Mouse (Mus musculus) midbrain, embryonic 14.5 days (tissue): ENCODE data around the gene Cog4. TPM values are rescaled to one million over a fixed set of nuclear protein-coding genes. Genes with fewer than 3 reads are reported as not detected.
A peak's percentile ranks its signal among the peaks of the same experiment; 100 is the strongest.
"Not testable (repeated sequence)": the region's sequence is repeated elsewhere in the genome, so short reads cannot be mapped to it uniquely, and the experiment has no call there.

Experiments
- ATAC-seq: fragments of 200-750 bp; cut with Nextera tagmentation; 2 replicates; pipeline ENCODE4 v1.8.0; 2017; ENCODE audit warnings: moderate number of reproducible peaks, moderate library complexity; ENCODE audit not compliant: low FRiP score, low TSS enrichment
- DNase-seq: peaks from one replicate; pipeline ENCODE4 v3.0.0-alpha.2; 2015
- H3K27ac ChIP-seq: fragments of 300-500 bp; sonication (generic); replicated peaks from 2 replicates; pipeline ENCODE4 v1.5.1; 2014; ENCODE audit warnings: mild to moderate bottlenecking, low read depth, low read length, moderate library complexity
- H3K27me3 ChIP-seq: fragments of 300-500 bp; sonication (generic); 2 replicates; pipeline ENCODE4 v1.6.1; 2014; ENCODE audit warnings: low read length, control low read depth, mixed read lengths; ENCODE audit not compliant: control insufficient read depth, insufficient read depth
- H3K36me3 ChIP-seq: fragments of 300-500 bp; sonication (generic); 2 replicates; pipeline ENCODE4 v1.6.1; 2014; ENCODE audit warnings: low read length, control low read depth; ENCODE audit not compliant: control insufficient read depth, insufficient read depth
- H3K4me1 ChIP-seq: fragments of 300-500 bp; sonication (generic); 2 replicates; pipeline ENCODE4 v1.6.1; 2014; ENCODE audit warnings: mild to moderate bottlenecking, antibody characterized with exemption, low read length, control low read depth; ENCODE audit not compliant: control insufficient read depth, insufficient read depth
- H3K4me2 ChIP-seq: fragments of 300-500 bp; sonication (generic); 2 replicates; pipeline ENCODE4 v1.6.1; 2014; ENCODE audit warnings: mild to moderate bottlenecking, low read length, moderate library complexity
- H3K4me3 ChIP-seq: fragments of 300-500 bp; sonication (generic); replicated peaks from 2 replicates; pipeline ENCODE4 v1.5.1; 2014; ENCODE audit warnings: low read depth, low read length
- H3K9ac ChIP-seq: fragments of 300-500 bp; sonication (generic); replicated peaks from 2 replicates; pipeline ENCODE4 v1.6.1; 2014; ENCODE audit warnings: mild to moderate bottlenecking, low read length, moderate library complexity
- H3K9me3 ChIP-seq: fragments of 300-500 bp; sonication (generic); 2 replicates; pipeline ENCODE4 v1.6.1; 2016; ENCODE audit warnings: low read length, control low read depth, mixed read lengths; ENCODE audit not compliant: control insufficient read depth
- WGBS: fragments of 180-500 bp; shearing (Covaris S2); extraction: QIAGEN DNeasy Blood & Tissue Kit; methylation state at CpG from one replicate; pipeline ENCODE4 v1.1.7; 2014; 5-methylcytosine and 5-hydroxymethylcytosine counted together
- polyA plus RNA-seq: library from polyadenylated mRNA; unstranded; fragments of >200 nt; fragmentation: Nextera tagmentation; extraction: Ambion mirVana; gene quantifications from 2 replicates; pipeline ENCODE4 v1.2.1, GENCODE M21; 2014

Gene Cog4
- polyA plus RNA-seq, 1 experiment from 2014 or later: 70.0 TPM

DNA sequence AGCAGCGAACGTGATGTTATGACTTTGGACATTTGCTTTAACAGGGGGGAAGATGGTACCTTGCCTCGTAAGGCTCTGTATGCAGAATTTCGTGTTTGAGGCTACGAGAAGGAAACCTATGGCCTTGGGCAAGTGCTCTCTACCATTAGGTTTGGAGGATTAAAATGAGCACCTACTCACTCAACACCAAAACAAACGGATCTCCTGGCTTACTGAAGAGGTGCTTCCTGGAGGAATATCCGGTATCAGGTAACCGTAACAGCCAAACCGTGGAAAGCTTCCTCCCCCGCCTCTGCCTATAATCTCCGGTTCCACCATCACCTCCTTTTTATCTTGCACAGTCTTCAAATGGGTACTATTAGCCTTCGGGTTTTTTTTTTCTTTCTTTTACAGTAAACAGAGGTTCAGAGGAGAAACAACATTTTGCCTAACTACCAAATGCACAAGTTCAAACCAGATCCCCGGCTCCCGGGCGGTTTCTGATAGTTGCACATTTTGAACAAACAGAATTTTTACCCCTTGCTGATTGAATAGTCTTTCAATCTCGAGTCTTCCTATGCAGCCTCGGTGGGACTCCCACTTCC lies 487 bp upstream of the Cog4 start:
- Histone ChIP-seq H3K9me3 (no peaks in the 10 kb centered on the region), H3K4me2 (peak overlapping the region; percentile 65), H3K36me3 (peaks cover 50% of the 10 kb centered on the region), H3K4me3 (peak overlapping the region; percentile 97), H3K27ac (peak overlapping the region; percentile 89; the same call in 1 of the 2 replicates), H3K4me1 (peaks cover 17% of the 10 kb centered on the region), H3K27me3 (no peaks in the 10 kb centered on the region), H3K9ac (peak overlapping the region; percentile 92)
- WGBS: 11% methylated on average over 17 of the region's 17 CpGs
- DNase-seq (peak; percentile 4), ATAC-seq (no peak)

DNA sequence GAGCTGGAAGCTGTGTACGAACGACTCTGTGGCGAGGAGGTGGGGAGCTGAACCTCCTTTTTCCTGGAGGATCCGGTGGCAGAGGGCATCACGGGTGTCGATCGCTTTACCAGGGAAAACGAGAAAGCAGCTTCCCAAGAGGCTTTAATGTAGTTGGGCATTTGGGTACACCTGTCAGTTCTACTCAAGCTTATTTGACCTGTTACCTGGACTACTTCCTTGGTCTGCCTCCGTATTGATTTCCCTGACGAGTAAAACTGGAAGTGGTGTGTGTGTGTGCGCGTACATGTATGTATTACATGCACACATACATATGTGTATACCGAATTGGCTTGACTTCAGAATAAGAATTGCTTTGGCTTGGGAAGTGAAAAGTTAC lies 760 bp downstream of the Cog4 start:
- H3K9me3 ChIP-seq: no peaks in the 10 kb centered on the region
- H3K9ac ChIP-seq: peak overlapping the region; percentile 79
- peaks cover 52% of the 10 kb centered on the region for H3K36me3 ChIP-seq
- peak overlapping the region; percentile 97 for H3K4me3 ChIP-seq
- peaks cover 17% of the 10 kb centered on the region for H3K4me1 ChIP-seq
- ATAC-seq (no peak), DNase-seq (no peak)
- H3K27me3 ChIP-seq: no peaks in the 10 kb centered on the region
- peak overlapping the region; percentile 65 for H3K4me2 ChIP-seq
- 1% methylated on average over 13 of the region's 13 CpGs for WGBS
- H3K27ac ChIP-seq: peak overlapping the region; percentile 89

DNA sequence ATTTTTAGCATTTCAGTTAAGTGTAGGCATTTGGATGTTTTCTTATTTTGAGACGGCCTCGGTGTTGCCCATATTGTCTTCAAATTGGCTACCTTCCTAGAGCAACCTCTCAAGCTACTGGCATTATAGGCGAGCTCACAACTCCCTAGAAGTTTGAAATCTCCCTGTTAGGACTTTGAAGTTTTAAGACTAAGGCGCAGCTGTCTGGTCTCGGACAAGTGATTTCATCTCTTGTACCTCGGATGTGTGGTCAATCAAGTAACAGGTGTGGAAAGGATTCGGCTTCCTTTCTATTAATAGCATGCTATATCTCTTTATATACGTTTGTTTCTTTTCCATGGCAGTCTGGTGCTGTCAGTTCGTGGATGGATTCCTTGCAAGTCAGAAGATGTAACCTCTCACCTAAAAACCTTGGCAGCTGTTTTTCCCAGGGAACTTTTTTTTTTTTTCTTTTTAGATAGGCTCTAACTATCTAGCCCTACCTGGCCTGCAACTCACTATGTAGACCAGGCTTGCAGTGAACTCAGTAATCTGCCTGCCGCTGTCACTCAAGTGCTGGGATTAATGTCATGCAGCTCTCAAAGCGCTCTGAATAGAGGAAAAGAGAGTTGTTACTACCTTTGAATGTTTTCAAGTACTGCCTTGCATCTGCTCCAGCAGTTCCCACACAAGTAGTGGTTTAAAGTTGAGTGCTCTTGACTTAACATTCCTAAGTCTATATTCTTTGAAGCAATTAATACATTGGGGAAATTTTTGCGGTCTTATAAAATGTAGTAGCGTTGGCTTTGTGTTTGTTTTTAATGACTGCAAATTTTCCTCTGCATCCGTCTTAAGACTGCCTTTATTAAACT lies 1.5 kb downstream of the Cog4 start:
- Histone ChIP-seq H3K4me1 (peaks cover 17% of the 10 kb centered on the region), H3K4me3 (peak overlapping the region; percentile 97), H3K27me3 (no peaks in the 10 kb centered on the region), H3K9ac (peak overlapping the region; percentile 79; the same call in 1 of the 2 replicates), H3K4me2 (peak overlapping the region; percentile 65), H3K36me3 (peaks cover 52% of the 10 kb centered on the region), H3K27ac (no peak overlapping the region), H3K9me3 (no peaks in the 10 kb centered on the region)
- ATAC-seq (no peak), DNase-seq (no peak)
- 58% methylated on average over 14 of the region's 14 CpGs for WGBS

DNA sequence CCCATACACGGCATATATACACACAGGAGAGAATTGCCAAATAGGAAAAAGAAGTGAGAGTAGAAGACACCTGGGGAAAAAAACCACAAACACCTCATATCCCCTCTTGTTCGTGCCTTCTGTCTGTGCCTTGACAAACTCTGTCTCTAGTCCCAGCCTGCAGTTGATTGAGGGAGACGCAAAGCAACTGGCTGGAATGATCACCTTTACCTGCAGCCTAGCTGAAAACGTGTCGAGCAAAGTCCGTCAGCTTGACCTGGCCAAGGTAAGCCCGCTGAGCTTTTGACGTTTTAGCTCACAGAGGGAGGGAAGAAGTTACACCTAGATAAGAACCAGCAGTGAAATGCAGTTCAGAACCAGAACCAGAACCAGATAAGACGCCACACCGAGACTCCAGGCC lies 4.8 kb downstream of the Cog4 start:
- H3K4me3 ChIP-seq: no peak overlapping the region
- H3K4me1 ChIP-seq: peaks cover 8% of the 10 kb centered on the region
- peaks cover 64% of the 10 kb centered on the region for H3K36me3 ChIP-seq
- WGBS: 96% methylated on average over 10 of the region's 10 CpGs
- H3K4me2 ChIP-seq: no peak overlapping the region
- no peaks in the 10 kb centered on the region for H3K9me3 ChIP-seq
- no peaks in the 10 kb centered on the region for H3K27me3 ChIP-seq
- no peak overlapping the region for H3K27ac ChIP-seq
- DNase-seq (no peak), ATAC-seq (no peak)
- H3K9ac ChIP-seq: no peak overlapping the region

DNA sequence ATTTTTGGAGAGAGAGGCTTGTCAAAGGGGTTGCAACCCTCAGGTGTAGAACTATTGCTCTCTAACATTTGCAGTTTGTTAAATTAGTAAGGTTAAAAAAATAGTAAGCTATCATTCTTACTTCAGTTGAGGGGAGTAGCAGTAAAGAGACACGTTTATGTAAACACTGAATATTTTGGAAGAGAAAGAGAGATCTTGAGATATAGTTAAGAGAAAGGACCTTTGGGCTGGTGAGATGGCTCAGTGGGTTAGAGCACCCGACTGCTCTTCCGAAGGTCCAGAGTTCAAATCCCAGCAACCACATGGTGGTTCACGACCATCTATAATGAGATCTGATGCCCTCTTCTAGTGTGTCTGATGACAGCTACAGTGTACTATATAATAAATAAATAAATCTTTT lies 9.7 kb downstream of the Cog4 start:
- not testable (repeated sequence) for H3K4me3 ChIP-seq, DNase-seq, H3K27ac ChIP-seq, H3K9ac ChIP-seq, H3K27me3 ChIP-seq, H3K4me1 ChIP-seq, H3K9me3 ChIP-seq, H3K4me2 ChIP-seq, ATAC-seq
- WGBS: 98% methylated on average over 3 of the region's 4 CpGs
- peaks cover 94% of the 10 kb centered on the region for H3K36me3 ChIP-seq

DNA sequence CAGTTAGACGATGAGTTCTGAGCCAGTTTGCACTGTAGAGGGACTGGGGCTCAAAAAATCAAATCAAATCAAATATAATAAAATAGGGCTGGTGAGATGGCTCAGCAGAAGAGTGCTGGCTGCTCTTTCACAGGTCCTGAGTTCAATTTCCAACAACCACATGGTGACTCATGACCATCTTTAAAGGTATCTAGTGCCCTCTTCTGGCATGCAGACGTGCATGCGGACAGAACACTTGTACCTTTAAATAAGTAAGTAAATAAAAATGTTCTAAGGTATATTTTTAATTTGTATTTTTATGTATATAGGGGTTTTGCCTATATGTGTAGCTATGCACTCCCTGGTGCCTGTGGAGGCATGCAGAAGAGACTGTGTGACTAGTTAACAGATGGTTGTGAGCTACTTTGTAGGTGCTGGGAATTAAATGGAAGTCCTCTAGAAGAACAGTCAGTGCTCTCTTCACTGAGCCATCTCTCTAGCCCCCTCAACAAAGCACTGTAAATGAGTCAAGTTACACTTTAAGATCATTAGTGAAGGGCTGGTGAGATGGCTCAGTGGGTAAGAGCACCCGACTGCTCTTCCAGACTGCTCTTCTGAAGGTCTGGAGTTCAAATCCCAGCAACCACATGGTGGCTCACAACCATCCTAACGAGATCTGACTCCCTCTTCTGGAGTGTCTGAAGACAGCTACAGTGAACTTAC lies 10.5 kb downstream of the Cog4 start:
- DNase-seq (peak; percentile 14), ATAC-seq (no peak)
- no peak overlapping the region for H3K9ac ChIP-seq
- H3K27ac ChIP-seq: no peak overlapping the region
- 82% methylated on average over 5 of the region's 5 CpGs for WGBS
- H3K9me3 ChIP-seq: no peaks in the 10 kb centered on the region
- no peaks in the 10 kb centered on the region for H3K4me1 ChIP-seq
- no peak overlapping the region for H3K4me2 ChIP-seq
- peaks cover 93% of the 10 kb centered on the region for H3K36me3 ChIP-seq
- no peaks in the 10 kb centered on the region for H3K27me3 ChIP-seq
- no peak overlapping the region for H3K4me3 ChIP-seq

DNA sequence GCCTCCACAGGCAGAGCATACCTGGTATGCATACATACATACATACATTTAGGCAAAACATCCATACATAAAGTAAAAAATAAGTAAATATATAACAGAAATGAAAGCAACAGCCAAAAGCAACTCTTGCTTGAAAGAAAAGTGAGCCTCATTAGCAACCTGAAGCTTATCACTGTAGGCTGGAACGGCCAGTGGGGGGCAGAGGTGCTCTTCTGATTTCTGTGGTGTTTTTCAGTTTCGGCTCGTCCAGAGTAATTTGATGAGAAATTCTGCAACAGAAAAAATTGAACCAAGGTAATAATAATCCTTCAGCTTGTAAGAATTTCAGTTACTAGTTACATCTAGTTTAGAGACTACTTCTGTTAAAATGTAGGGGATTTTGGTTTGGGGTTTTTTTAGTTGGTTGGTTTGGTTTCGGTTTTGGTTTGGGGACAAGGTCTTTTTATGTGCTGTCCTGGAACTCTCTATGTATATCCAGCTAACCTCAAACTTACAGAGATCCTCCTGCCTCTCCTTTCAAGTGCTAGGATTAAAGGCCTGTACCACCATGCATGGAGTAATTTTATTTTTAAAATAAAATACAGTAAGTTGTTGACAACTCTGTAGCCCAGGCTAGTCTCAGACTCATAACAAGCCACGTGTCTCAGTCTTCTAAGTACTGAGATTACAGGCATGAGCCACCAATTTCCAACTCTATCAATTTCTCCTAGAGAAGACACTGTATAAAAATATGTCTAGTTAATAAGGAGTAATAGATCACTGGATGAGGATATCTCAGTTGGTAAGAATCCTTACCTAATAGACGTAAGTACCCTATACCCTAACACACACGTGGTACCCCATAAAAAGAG lies 13.5 kb downstream of the Cog4 start:
- H3K36me3 ChIP-seq: peaks cover 93% of the 10 kb centered on the region
- ATAC-seq (no peak), DNase-seq (peak; percentile 47)
- 85% methylated on average over 7 of the region's 7 CpGs for WGBS
- no peaks in the 10 kb centered on the region for H3K27me3 ChIP-seq
- no peaks in the 10 kb centered on the region for H3K9me3 ChIP-seq
- no peaks in the 10 kb centered on the region for H3K4me1 ChIP-seq
- no peak overlapping the region for H3K4me2 ChIP-seq
- H3K4me3 ChIP-seq: no peak overlapping the region
- no peak overlapping the region for H3K9ac ChIP-seq
- H3K27ac ChIP-seq: no peak overlapping the region

DNA sequence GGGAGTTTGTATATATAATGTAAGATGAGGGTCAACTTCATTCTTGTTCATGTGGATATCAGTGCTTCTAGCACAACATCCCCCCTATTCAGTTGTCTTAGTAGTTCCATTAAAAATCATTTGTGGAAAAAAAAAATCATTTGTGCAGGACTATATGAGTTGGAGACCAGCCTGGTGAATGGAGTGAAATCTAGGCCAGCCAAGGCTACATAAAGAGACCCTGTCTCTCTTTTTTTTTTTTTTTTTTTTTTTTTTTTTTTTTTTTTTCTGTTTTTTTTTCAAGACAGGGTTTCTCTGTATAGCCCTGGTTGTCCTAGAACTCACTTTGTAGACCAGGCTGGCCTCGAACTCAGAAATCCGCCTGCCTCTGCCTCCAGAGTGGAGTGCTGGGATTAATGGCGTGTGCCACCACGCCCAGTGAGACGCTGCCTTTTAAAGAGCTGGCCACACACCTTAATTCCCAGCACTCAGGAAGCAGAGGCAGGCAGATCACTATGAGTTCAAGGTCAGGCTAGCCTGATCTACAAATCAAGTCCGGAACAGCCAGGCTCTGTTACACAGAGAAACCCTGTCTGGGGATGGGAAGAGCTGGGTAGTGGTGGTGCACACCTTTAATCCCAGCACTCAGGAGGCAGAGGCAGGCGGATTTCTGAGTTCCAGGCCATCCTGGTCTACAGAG lies 15.1 kb downstream of the Cog4 start:
- H3K9me3 ChIP-seq, ATAC-seq, H3K4me1 ChIP-seq, H3K27me3 ChIP-seq, H3K4me2 ChIP-seq, H3K4me3 ChIP-seq, H3K27ac ChIP-seq, DNase-seq, H3K9ac ChIP-seq: not testable (repeated sequence)
- WGBS: 96% methylated on average over 7 of the region's 7 CpGs
- H3K36me3 ChIP-seq: peaks cover 95% of the 10 kb centered on the region
